Mouse (Mus musculus) urinary bladder, postnatal 10 days (tissue): Measurements from ENCODE around the gene Tshb.
A peak's percentile ranks its signal among the peaks of the same experiment; 100 is the strongest.

Experiments used
- DNase-seq: peaks from one replicate; pipeline ENCODE4 v3.0.0; 2022; ENCODE audit warnings: low spot score

The Tshb gene

GRCm38 (mm10) chr3:102736436-102736835 is 46.1 kb downstream of the Tshb start:
- DNase-seq = no peak

DNA sequence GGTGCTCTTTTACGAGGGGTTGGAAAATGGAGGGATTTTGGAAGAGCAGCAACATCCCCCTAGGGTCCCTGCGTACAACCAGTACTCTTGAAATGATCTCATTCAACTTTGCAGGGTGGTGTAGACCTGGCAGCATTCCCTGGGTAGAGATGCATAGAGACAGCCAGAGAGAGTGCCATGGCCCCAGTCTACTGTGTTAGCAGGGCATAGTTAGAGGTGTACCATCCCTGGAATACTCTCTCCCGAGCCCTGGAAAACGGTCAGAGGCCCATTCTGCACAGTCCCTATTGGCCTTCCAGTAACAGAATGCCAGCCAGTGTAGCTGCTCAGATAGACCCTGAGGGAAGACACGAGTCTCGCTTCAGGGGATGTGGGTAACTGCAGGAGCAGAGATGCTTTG is 46.9 kb downstream of the Tshb start:
- no peak for DNase-seq

DNA sequence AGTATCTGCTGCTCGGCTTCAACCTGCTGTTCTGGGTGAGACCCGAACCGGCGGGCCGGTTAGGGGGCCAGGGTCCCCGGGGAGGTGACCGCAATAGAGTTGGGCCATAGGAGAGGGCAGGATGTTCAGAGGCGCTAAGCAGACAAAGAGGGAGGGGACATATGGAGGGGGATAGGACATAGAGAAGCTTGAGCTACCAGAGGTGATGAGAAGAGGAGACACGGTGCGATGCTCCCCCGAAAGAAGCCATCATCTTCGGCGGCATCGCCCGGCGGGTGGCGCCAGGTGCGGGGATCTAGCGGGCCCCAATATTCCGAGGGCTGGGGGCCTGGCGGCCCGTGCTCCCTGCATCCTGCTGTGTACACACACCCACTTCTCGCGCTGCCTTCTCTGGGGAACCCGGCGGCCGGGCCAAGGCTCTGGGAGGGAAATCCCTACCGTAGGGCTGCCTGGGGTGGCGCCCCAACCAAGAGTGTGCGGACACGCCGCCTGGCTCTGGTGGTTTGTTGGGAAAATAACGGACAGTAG is 47.4 kb downstream of the Tshb start:
- DNase-seq = no peak

DNA sequence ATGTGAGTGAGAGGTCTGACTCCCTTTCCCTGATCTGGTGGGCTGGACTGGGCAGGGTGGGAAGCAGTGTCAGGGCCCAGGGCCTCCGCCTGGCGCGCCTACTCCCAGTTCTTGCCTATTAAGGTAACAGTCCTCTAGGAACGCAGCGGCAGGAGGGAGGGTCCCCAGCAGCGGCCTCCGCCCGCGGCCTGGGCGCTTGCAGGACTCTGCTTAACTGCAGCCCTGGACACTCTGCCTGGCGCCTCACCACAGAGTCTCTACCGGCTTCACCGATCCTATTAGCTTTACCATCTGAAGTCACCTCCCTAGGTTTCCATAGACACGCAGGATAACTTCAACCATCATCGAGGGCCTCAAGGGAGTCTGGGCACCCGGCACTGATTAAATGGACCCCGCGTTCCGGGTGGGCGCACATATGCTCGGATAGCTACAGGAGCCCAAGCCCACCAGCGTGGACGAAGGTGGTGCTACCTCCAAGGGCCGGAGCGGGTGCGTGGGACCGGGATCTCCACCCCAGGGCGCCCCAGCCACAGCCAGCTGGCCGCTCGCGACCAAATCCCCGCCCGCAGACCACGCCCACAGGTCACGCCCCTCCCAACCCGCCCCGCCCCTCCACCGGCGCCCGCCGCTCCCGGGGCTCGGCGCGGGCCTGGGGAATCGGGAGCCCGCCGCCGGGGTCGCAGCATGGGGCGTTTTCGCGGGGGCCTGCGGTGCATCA is 48.0 kb downstream of the Tshb start, which contains the start of gene Tspan2:
Gene Tspan2, plus strand, starts transcription at position 217 of the 718 bp plus-strand sequence.
- DNase-seq = peak; percentile 24

GRCm38 (mm10) chr3:102733936-102734312 is 48.6 kb downstream of the Tshb start:
- no peak for DNase-seq

DNA sequence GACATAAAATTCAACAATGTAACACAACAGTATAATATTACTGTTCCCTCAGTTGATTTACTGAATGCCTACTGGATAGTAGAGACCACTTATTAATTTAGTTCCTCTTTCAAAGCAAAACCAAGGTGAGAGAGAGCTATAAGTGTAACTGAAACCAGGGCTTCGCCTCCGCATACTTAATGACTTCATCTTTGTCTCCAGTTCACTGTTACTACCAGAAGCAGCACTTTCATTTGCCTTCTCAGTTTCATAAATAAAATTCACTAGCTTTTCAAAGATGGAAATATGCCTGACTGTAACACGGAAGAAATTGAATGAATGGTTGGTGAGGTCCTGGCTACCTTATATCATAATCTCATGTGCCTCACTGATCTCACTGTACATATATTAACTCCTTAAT is 49.5 kb downstream of the Tshb start:
- no peak for DNase-seq

DNA sequence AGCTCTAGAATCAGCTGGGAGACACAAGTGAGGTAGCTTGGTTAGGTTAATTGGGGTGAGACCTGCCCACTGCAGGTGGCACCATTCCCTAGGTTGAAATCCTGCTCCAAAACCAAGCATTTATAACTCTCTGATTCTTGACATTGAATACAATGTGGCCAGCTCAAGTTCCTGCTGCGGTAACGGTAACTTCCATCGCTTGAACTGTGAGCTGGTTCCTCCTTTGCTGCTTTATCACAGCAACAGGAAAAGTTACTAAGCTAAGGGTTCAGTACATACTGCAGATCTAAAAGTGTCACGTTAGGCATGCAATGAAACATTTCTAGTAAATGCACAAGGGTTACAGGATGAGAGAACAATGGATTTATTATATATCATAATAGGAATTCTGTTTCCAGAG is 49.9 kb downstream of the Tshb start:
- DNase-seq = no peak

DNA sequence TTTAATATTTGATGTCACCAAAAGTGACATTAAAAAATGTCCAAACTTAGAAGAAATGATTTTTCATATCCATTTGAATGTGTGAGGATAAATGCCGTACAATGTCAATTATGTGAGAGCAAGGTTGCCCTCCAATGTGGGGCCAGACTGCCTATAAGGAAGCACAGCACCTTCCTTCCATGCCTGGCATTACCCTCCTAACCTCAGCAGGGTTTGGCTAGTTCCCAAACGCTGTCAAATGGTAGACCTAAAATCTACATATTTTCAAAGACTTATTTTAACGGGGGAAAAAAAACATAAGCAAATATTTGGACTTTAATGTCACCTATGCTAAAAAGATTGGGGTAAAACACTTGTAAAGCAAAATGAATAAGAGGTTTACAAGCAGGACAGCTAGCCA is 51.4 kb downstream of the Tshb start:
- no peak for DNase-seq

DNA sequence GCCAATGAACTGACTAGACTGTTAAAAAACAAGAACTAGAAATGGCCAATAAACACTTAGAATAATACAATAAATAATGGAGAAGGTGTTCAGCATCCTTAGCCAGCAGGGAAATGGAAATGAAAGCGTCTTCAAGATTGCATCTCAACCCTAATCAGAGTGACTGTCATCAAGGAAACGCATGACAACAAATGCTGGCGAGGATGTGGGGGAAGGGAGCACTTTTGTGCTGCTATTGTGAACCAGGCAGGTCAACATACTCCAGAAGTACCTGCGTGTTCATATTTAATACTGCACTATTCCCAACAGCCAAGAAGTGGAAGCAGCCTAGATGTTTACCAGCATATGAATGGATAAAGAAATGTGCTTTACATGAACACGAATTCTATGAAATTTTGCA is 53.1 kb downstream of the Tshb start:
- DNase-seq = no peak
